Mouse (Mus musculus) ES-CJ7 (cell line): ENCODE data around the gene Hdc.
"Not testable (repeated sequence)": the region's sequence is repeated elsewhere in the genome, so short reads cannot be mapped to it uniquely, and the experiment has no call there.

ENCODE experiments used
- DNase-seq: peaks from one replicate; pipeline ENCODE4 v3.0.0; 2011; ENCODE audit warnings: low read depth, low spot score

Gene Hdc

GRCm38 (mm10) chr2:126619249-126619704, at the start of gene Hdc:
TSS of gene Hdc (minus strand) at chr2:126619299.
- DNase-seq = no peak

DNA sequence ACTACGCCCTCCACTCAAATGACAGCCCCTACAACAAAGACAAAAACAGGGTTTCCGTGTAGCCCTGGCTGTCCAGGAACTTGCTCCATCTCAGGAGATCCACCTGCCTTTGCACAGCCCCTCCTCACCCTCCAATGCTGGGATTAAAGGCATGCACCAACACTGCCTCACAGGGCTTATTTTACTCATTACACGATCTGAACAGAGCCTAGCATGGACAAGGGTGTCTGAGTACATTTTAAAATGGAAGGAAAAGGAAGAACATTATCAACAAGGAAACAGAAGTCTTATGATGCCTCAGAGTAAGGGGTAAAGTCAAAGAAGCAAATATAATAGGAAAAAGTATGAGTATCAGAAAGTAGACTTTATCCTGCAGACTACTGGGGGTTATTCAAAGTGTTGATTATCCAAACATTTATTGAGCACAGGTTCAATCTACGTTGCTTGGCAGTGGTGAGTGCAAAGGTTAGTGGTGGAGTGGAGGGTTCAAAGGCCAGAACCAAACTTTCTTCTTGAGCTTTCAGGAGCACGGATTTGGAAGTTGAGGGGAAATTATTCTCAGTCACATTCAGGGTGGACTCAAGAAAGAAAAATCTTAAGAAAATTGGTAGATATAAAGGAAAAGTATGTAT, 49.6 kb upstream of the Hdc start:
- no peak for DNase-seq

DNA sequence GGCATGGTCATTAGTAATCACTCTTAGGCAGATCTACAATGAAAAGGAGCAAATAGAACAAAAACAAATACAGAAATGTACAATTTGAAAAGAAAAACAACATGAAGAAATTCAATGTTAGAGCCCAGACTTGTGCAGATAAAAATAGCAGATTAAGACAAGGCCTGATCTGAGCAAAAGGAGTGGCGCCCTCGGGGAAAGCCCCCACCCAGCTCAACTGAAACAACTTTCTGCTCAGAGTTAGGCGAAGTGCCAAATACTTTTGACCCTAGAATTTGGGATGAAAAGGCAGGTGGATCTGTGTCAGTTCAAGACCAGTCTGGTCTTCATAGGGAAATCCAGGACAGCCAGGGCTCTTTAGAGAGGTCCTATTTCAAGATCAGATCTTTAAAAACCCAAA, 46.9 kb upstream of the Hdc start:
- DNase-seq = no peak

GRCm38 (mm10) chr2:126663481-126663880, 44.4 kb upstream of the Hdc start:
- peak; percentile 65 for DNase-seq

GRCm38 (mm10) chr2:126652929-126653328, 33.8 kb upstream of the Hdc start:
- DNase-seq = no peak

GRCm38 (mm10) chr2:126647762-126648161, 28.7 kb upstream of the Hdc start:
- no peak for DNase-seq

DNA sequence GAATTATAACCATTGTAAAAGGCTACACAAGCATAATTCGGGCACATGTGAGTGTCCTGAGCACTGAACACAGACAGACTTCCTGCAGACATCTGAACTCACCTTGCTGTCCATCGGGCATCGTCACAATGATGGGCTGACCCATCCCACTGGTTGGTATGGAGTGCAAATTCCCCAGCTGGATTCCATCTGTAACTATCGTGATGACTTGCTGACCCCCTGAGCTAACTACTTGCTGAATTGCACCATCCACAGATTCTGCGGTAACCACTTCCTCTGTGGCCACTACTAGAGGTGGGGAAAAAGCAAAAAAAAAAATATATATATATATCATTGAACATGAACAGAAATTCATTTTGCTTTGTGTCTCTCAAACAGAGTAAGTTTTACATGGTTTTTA, 27.4 kb upstream of the Hdc start:
- no peak for DNase-seq

- DNase-seq = no peak
Observed at GRCm38 (mm10) chr2:126644768-126645167, 25.7 kb upstream of the Hdc start.

GRCm38 (mm10) chr2:126640298-126640697, 21.2 kb upstream of the Hdc start:
- peak; percentile 25 for DNase-seq

DNA sequence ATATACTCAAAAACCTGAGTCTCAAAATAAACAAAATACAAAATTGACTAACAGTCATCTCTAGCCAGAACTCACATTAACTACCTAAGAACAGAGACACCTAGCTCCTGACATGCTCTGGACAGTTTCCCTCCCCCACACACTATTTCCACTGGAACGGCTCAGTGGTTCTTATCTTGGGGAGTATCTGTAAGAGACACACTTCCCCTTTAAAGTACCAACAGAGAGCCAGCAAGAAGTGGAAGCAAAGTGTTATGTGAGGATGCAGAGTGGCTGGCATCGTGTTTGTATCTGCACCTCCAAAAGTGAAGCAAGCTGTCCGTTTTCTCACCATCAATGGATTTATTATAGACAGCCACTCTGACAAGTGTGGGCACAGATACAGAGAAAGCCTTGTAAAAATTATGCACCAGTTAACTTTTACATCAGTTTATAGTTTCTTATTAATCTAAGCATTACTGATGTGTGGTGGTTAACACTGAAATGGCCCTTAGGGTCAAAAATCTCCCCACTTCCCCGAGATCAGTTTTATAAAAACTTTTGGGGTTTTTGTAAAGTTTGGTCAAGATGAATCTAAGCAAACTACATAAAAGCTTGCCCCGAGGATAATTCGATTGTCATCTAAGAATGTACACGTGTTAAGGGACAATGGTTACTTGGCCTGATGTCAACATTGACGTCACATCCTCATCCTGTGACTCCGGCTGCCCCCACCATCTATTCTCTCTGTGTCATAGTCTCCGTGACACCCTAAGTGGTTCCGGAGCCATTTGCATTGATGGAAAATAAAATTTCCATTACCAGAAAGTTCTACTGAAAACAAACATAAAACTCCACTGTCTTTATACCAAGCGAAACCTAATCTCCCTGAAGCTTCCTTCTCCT, 17.1 kb upstream of the Hdc start:
- no peak for DNase-seq

- no peak for DNase-seq
Observed at GRCm38 (mm10) chr2:126633165-126633564, 14.1 kb upstream of the Hdc start.

DNA sequence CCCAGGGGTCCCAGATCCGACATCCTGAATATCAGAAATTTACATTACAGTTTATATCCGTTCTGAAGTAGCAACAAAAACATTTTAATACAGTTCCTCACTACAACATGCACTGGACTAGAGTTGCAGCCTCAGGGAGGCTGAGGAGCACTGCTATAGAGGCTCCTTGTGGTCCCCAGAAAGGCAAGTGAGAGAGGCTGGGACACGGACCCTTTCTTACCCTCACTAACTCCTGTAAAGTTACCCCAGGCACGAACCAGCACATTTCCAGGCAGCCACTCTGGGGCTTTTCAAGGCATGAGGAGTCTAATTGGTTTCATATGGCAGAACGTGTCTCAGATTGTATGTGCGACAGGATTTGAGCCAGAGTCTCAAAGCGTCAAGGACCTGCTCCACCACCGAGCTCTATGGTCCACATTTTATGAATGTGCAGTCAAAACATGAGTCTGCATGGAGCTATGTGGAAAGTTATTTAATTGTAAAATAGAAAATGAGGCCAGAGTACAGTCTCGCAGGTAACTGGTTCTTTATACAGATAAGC, 9.4 kb upstream of the Hdc start:
- DNase-seq = no peak

DNA sequence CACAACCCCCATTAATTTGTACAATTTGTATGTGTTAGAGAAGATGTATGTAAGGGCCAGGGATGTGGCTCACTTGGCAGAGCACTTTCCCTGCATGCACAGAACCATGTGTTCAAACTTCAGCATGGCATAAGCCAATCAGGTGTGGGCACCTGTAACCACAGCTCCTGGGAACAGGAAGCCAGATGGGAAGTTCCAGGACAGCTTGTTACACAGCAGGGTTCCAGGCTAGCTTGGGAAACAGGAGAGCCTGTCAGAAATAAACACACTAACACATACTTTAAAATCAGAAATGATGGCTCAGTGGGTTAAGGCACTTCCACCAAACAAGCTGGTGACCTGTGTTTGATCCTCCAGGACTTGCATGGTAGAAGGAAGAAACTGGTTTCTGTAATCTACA, 4.0 kb upstream of the Hdc start:
- no peak for DNase-seq

GRCm38 (mm10) chr2:126622455-126622854, 3.4 kb upstream of the Hdc start:
- no peak for DNase-seq

DNA sequence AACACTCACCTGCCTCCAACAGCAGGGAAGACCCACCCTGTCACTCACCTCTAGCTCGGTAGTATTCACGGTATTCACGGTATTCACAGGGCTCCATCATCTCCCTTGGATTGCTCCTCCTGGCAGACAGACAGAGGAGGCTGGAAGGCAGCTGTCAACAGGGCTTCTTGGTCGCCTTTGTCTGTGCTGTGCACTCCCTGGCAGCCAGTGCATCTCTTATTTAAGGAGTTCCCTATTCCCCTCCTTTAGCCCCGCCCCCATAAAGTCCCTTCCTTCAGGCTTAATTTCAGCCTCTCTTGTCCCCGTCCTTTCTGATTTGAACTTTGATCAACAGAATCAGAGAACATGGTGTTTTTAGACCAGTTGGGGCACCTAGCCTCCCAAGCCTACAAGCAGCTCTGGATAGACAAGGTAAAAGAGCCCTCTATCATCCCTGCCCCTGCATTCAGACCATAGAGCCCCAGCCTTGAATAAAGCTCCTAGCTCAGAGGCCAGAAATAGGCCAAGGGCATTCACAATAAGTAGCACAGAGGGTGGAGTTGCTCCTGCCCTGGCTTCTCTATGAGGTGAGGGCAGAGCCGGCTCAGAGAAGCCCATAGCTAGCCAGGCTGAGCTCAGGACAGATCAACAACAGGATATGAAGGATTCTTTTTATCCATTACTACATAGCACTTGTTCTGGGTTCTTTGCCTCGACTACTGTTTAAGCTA, 474 bp downstream of the Hdc start:
- DNase-seq = no peak

DNA sequence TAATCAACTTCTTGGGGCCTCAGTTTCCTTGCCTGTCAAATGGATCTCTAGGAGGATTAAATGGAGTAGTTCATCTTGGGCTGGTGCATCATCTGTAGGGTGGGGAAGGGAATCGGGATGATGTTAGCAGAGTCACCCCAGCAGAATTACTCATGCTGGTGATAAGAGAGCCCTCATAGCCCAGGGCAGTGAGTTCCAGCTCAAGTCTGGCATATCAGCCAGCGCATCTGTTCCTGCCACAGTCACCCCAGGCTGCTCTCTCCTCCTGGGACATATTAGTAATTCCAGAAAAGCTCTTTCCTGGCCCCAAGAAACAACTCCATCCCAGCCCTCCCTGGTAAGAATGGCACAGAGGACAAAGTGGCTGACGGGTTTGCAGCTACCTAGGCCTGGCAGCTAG, 3.7 kb downstream of the Hdc start:
- DNase-seq = no peak

GRCm38 (mm10) chr2:126609600-126609999, 9.5 kb downstream of the Hdc start:
- DNase-seq = not testable (repeated sequence)

GRCm38 (mm10) chr2:126607553-126608203, 11.4 kb downstream of the Hdc start:
- no peak for DNase-seq

GRCm38 (mm10) chr2:126606688-126607062, 12.4 kb downstream of the Hdc start:
- no peak for DNase-seq

DNA sequence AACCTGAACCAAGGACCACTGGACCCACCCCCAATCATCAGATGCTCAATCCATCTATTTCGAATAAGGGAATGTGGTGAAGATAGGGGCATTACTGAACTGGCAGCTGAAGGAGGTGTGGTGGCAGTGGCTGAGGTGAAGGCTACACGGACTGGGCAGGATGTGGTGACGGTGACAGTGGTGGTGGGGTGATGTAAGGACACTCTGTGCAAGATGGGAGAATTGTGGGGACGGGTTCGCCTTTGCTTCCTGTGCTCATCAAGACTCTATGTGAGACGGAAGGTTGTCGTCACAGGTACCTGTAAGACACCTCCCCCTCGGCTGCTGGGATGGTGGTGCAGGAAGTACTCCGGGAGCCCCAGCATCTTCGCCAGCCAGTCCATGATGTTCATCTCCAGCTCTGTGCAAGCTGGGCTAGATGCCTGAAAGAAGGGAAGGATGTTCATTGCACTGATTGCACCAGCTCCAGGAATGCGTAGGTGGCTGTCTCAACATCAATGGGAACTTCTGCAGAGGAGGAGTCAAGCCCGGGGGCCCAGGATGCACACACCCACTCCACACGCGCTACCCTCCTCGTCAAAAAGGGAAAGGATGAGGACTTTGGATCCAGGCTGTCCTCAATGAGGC, 12.9 kb downstream of the Hdc start:
- DNase-seq = no peak

- no peak for DNase-seq
Observed at GRCm38 (mm10) chr2:126601918-126602600, 17.0 kb downstream of the Hdc start.
